Mouse (Mus musculus) heart, adult 11 months (tissue): ENCODE measurements around the gene Spen.
A peak's percentile ranks its signal among the peaks of the same experiment; 100 is the strongest.

Experiments used
- DNase-seq: peaks from one replicate; pipeline ENCODE4 v3.0.0; 2022

The Spen gene

GRCm38 (mm10) chr4:141471491-141471890 is 66.9 kb downstream of the Spen start:
- peak; percentile 91 for DNase-seq

GRCm38 (mm10) chr4:141469343-141469742 is 69.1 kb downstream of the Spen start:
- peak; percentile 88 for DNase-seq

GRCm38 (mm10) chr4:141468576-141468975 is 69.8 kb downstream of the Spen start:
- peak; percentile 92 for DNase-seq

- DNase-seq, result peak; percentile 85
Observed at GRCm38 (mm10) chr4:141467581-141467927, 70.8 kb downstream of the Spen start.

GRCm38 (mm10) chr4:141466844-141467580 is 71.4 kb downstream of the Spen start:
- peak; percentile 87 for DNase-seq

GRCm38 (mm10) chr4:141466289-141466795 is 72.1 kb downstream of the Spen start:
- peak; percentile 85 for DNase-seq

- peak; percentile 90 for DNase-seq
Observed at GRCm38 (mm10) chr4:141465512-141466288, 72.7 kb downstream of the Spen start.

GRCm38 (mm10) chr4:141464722-141465121 is 73.7 kb downstream of the Spen start:
- DNase-seq, result peak; percentile 83

- DNase-seq, result peak; percentile 85
Observed at GRCm38 (mm10) chr4:141463472-141463871, 74.9 kb downstream of the Spen start.

GRCm38 (mm10) chr4:141461576-141461975 is 76.8 kb downstream of the Spen start:
- peak; percentile 82 for DNase-seq

- DNase-seq, result peak; percentile 92
Observed at GRCm38 (mm10) chr4:141461088-141461487, 77.3 kb downstream of the Spen start.

- DNase-seq, result peak; percentile 87
Observed at GRCm38 (mm10) chr4:141460481-141460880, 77.9 kb downstream of the Spen start.

- DNase-seq, result peak; percentile 86
Observed at GRCm38 (mm10) chr4:141459766-141460165, 78.6 kb downstream of the Spen start.

GRCm38 (mm10) chr4:141458888-141459287 is 79.5 kb downstream of the Spen start:
- DNase-seq, result no peak

GRCm38 (mm10) chr4:141458236-141458635 is 80.2 kb downstream of the Spen start:
- peak; percentile 97 for DNase-seq

GRCm38 (mm10) chr4:141456193-141456938 is 82.0 kb downstream of the Spen start:
- DNase-seq, result peak; percentile 76

- no peak for DNase-seq
Observed at GRCm38 (mm10) chr4:141455526-141455925, 82.9 kb downstream of the Spen start.

GRCm38 (mm10) chr4:141454581-141455350 is 83.6 kb downstream of the Spen start:
- peak; percentile 90 for DNase-seq

- peak; percentile 90 for DNase-seq
Observed at GRCm38 (mm10) chr4:141451916-141452450, 86.4 kb downstream of the Spen start.

- DNase-seq, result peak; percentile 88
Observed at GRCm38 (mm10) chr4:141451251-141451650, 87.1 kb downstream of the Spen start.

- DNase-seq, result no peak
Observed at GRCm38 (mm10) chr4:141446211-141446610, 92.2 kb downstream of the Spen start.

GRCm38 (mm10) chr4:141445328-141445720 is 93.1 kb downstream of the Spen start:
- peak; percentile 89 for DNase-seq
